In genomic region chr5:120877407-120877806, GRCm38 (mm10) we compare ENCODE assay signal across 19 mouse cellular contexts. TPM values are rescaled to one million over a fixed set of nuclear protein-coding genes. Genes with fewer than 3 reads are reported as not detected.
"Had no signal": no experiment of that assay in that cellular context is flagged by ENCODE, and none has a peak within 500 bp of the region (broad histone marks: within the 10 kb centered on the region; RNA-seq: fewer than 3 reads in every experiment).

No protein-coding gene starts in this region.

RNA-seq across cellular contexts. Expression of gene Oas1g, which starts 10.0 kb away (rescaled TPM):
- polyA plus RNA-seq: embryonic facial prominence, embryonic 10.5 days; embryonic facial prominence, embryonic 11.5 days; erythroblast, embryonic 14.5 days; forebrain, embryonic 10.5 days; forebrain, embryonic 11.5 days; forebrain, embryonic 12.5 days; forebrain, embryonic 14.5 days; forebrain, embryonic 16.5 days had no signal

RNA-seq across cellular contexts. Expression of gene Oas1h, which starts 16.2 kb away (rescaled TPM):
- polyA plus RNA-seq: cortical plate, adult 2 months; embryonic facial prominence, embryonic 10.5 days; embryonic facial prominence, embryonic 11.5 days; embryonic facial prominence, embryonic 12.5 days; embryonic facial prominence, embryonic 13.5 days; embryonic facial prominence, embryonic 14.5 days; embryonic facial prominence, embryonic 15.5 days; erythroblast, embryonic 14.5 days; forebrain, embryonic 10.5 days; forebrain, embryonic 11.5 days; forebrain, embryonic 12.5 days; forebrain, embryonic 13.5 days; forebrain, embryonic 14.5 days; forebrain, embryonic 15.5 days; forebrain, embryonic 16.5 days; forebrain, postnatal 0 days; frontal cortex, adult 2 months; gonadal fat pad, adult 2 months; heart, adult 2 months had no signal

RNA-seq across cellular contexts. Expression of gene Oas1a, which starts 29.9 kb away (rescaled TPM):
- polyA plus RNA-seq: erythroblast, embryonic 14.5 days had no signal

RNA-seq across cellular contexts. Expression of gene Oas1f, which starts 30.2 kb away (rescaled TPM):
- polyA plus RNA-seq: cortical plate, adult 2 months; embryonic facial prominence, embryonic 10.5 days; embryonic facial prominence, embryonic 11.5 days; embryonic facial prominence, embryonic 12.5 days; embryonic facial prominence, embryonic 13.5 days; erythroblast, embryonic 14.5 days; forebrain, embryonic 10.5 days; forebrain, embryonic 11.5 days; forebrain, embryonic 12.5 days; forebrain, embryonic 13.5 days; forebrain, embryonic 14.5 days; forebrain, embryonic 15.5 days; forebrain, embryonic 16.5 days; forebrain, postnatal 0 days; frontal cortex, adult 2 months; gonadal fat pad, adult 2 months; heart, adult 2 months had no signal

RNA-seq across cellular contexts. Expression of gene Oas1d, which starts 36.9 kb away (rescaled TPM):
- polyA plus RNA-seq: cortical plate, adult 2 months; embryonic facial prominence, embryonic 10.5 days; embryonic facial prominence, embryonic 11.5 days; embryonic facial prominence, embryonic 12.5 days; embryonic facial prominence, embryonic 13.5 days; embryonic facial prominence, embryonic 14.5 days; embryonic facial prominence, embryonic 15.5 days; erythroblast, embryonic 14.5 days; forebrain, embryonic 10.5 days; forebrain, embryonic 11.5 days; forebrain, embryonic 12.5 days; forebrain, embryonic 13.5 days; forebrain, embryonic 15.5 days; forebrain, embryonic 16.5 days; gonadal fat pad, adult 2 months; heart, adult 2 months had no signal
